Comparison of ENCODE assay signal across 12 mouse cellular contexts in the genomic region with DNA sequence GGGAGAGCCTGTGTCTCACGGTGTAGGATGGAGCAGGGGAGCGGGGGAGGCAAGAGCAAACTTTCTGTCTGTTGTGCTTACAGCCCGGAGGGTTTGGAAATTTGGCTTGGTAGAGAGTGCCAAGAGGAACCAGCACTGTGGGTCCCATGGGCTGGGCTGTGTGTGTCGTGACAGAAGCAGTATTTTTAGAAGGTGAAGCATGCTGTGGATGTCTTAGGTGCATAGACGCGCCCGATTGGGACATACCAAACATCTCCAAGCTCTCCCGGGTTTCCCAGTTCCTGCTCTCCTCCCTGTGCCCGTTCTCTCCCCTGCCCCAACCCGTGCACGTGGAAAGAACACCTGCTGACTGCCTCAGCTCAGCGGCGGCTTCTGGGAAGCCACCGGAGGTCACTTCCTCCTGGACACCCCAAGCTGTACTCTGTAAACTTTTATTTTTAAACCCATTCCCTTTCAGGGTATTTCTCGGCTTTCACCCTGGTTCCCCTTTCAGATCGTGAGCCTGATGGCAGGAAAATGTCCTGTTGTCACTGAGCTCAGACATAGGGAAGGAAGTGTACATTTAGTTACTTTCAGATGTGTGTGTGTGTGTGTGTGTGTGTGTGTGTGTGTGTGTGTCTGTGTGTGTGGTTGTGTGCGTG. TPM values are rescaled to one million over a fixed set of nuclear protein-coding genes. Genes with fewer than 3 reads are reported as not detected.
DNase-seq lines count a peak whose midpoint lies in the region; ATAC-seq and TF ChIP-seq lines count a peak whose summit lies in the region.
"Had no signal": no experiment of that assay in that cellular context is flagged by ENCODE, and none has a peak within 500 bp of the region (broad histone marks: within the 10 kb centered on the region; RNA-seq: fewer than 3 reads in every experiment).

No protein-coding gene starts in this region.

- WGBS in kidney, adult 2 months, result 37% methylated on average over 17 of the region's 17 CpGs
- 14% methylated on average over 17 of the region's 17 CpGs for WGBS in liver, embryonic 15.5 days (ENCODE audit: insufficient replicate concordance)

- no peak overlapping the region for H3K4me3 ChIP-seq in kidney, adult 2 months (ENCODE audit: insufficient read depth, low read depth, low read length)
- peak overlapping the region; percentile 33 for H3K4me3 ChIP-seq in bone marrow macrophage, adult 2 months (ENCODE audit: insufficient read depth, low read length)
- H3K4me3 ChIP-seq in liver, embryonic 15.5 days (replicated peaks), result no peak overlapping the region
- H3K4me3 ChIP-seq: midbrain, embryonic 10.5 days had no signal

- no peaks in the 10 kb centered on the region for H3K9me3 ChIP-seq in liver, embryonic 15.5 days (replicated peaks)
- H3K9me3 ChIP-seq: midbrain, embryonic 10.5 days had no signal

- H3K27ac ChIP-seq in kidney, adult 2 months (ENCODE audit: insufficient read depth, low read depth, low read length), result no peak overlapping the region
- H3K27ac ChIP-seq in bone marrow macrophage, adult 2 months (ENCODE audit: insufficient read depth, low read depth, low read length), result peak overlapping the region; percentile 84
- H3K27ac ChIP-seq in liver, embryonic 15.5 days (replicated peaks), result 0 out of 2 replicates have a peak overlapping the region, but pooled peaks have one; percentile 14
- H3K27ac ChIP-seq: midbrain, embryonic 10.5 days had no signal

- no peaks in the 10 kb centered on the region for H3K36me3 ChIP-seq in kidney, adult 2 months (ENCODE audit: control insufficient read depth, insufficient read depth, low read length)
- no peaks in the 10 kb centered on the region for H3K36me3 ChIP-seq in liver, embryonic 15.5 days (replicated peaks)
- H3K36me3 ChIP-seq: midbrain, embryonic 10.5 days had no signal

- peak overlapping the region; percentile 23; the same call in 1 of the 2 replicates for H3K4me2 ChIP-seq in liver, embryonic 15.5 days

- peaks cover 20% of the 10 kb centered on the region; the same call in 1 of the 2 replicates for H3K4me1 ChIP-seq in kidney, adult 2 months (ENCODE audit: control insufficient read depth, insufficient read depth, low read length)
- H3K4me1 ChIP-seq in bone marrow macrophage, adult 2 months (ENCODE audit: control insufficient read depth, insufficient read depth, low read length), result peaks cover 70% of the 10 kb centered on the region
- H3K4me1 ChIP-seq in liver, embryonic 15.5 days (replicated peaks), result peaks cover 39% of the 10 kb centered on the region

- DNase-seq in kidney, adult 2 months, result peak; percentile 44
- no peak for DNase-seq in kidney, adult 18-20 months
- DNase-seq in 416B (ENCODE audit: low read depth), result peak; percentile 60
- DNase-seq in embryo, embryonic 10.5 days (ENCODE audit: low spot score), result no peak
- DNase-seq in frontal cortex, postnatal 36 days (ENCODE audit: low spot score in 2 of 2), result no peak
- no peak for DNase-seq in layer of hippocampus, adult 9-10 months (ENCODE audit: low spot score)
- DNase-seq: cerebellum, adult 8-10 months; kidney, postnatal 14 days; thymus, adult 2 months had no signal

- no peaks in the 10 kb centered on the region for H3K27me3 ChIP-seq in kidney, adult 2 months (replicated peaks; ENCODE audit: control insufficient read depth, insufficient read depth, low read length)
- peaks cover 77% of the 10 kb centered on the region for H3K27me3 ChIP-seq in liver, embryonic 15.5 days

- no peak overlapping the region for H3K9ac ChIP-seq in liver, embryonic 15.5 days

- no peak for ATAC-seq in liver, embryonic 15.5 days (ENCODE audit: insufficient read depth)

- no peak for TF ChIP-seq CTCF in kidney, adult 2 months (conservative IDR thresholded peaks at IDR 0.05; ENCODE audit: insufficient read depth, insufficient read length, low read depth, low read length)
- no peak for TF ChIP-seq CTCF in bone marrow macrophage, adult 2 months (IDR thresholded peaks at IDR 0.05; ENCODE audit: low read depth, low read length)

- no peak for TF ChIP-seq POLR2A in kidney, adult 2 months (IDR thresholded peaks at IDR 0.05; ENCODE audit: low read depth, low read length)
- TF ChIP-seq POLR2A in bone marrow macrophage, adult 2 months (IDR thresholded peaks at IDR 0.05; ENCODE audit: borderline replicate concordance, low read depth, low read length), result no peak

RNA-seq across cellular contexts. Expression of gene Socs3, which starts 10.0 kb away (rescaled TPM):
- 4.3 and 5.0 TPM in 2 replicates for polyA plus RNA-seq in kidney, adult 2 months (2012; rRNA removed)
- 6.9 and 7.1 TPM in 2 replicates for polyA plus RNA-seq in bone marrow macrophage, adult 2 months (2012; ENCODE audit: insufficient read depth, insufficient read length, missing spikeins)
- polyA plus RNA-seq in liver, embryonic 15.5 days (2015; fragmentation: Nextera tagmentation; extraction: Ambion mirVana), result 7.3 and 7.5 TPM in 2 replicates

RNA-seq across cellular contexts. Expression of gene Pgs1, which starts 26.2 kb away (rescaled TPM):
- 29.7 and 30.4 TPM in 2 replicates for polyA plus RNA-seq in kidney, adult 2 months (2012; rRNA removed)
- polyA plus RNA-seq in bone marrow macrophage, adult 2 months (2012; ENCODE audit: insufficient read depth, insufficient read length, missing spikeins), result 35.4 and 37.1 TPM in 2 replicates
- polyA plus RNA-seq in liver, embryonic 15.5 days (2015; fragmentation: Nextera tagmentation; extraction: Ambion mirVana), result 14.6 and 17.6 TPM in 2 replicates

Comparison
In these comparisons a context has a peak if more than half of its experiments do, and no peak if none do; other contexts are left out.
1. DNase-seq: peak in kidney, adult 2 months (single experiment) and 416B (single experiment); none in kidney, adult 18-20 months (single experiment), embryo, embryonic 10.5 days (single experiment), frontal cortex, postnatal 36 days (0 of 2) and layer of hippocampus, adult 9-10 months (single experiment).